Mouse (Mus musculus) fibroblast of lung, adult 2 months (primary cell): ENCODE results near the gene Celf5.

ENCODE experiments used
- DNase-seq: peaks from one replicate; pipeline ENCODE4 v3.0.0-alpha.2; 2011; ENCODE audit warnings: low read depth

The Celf5 gene

DNA sequence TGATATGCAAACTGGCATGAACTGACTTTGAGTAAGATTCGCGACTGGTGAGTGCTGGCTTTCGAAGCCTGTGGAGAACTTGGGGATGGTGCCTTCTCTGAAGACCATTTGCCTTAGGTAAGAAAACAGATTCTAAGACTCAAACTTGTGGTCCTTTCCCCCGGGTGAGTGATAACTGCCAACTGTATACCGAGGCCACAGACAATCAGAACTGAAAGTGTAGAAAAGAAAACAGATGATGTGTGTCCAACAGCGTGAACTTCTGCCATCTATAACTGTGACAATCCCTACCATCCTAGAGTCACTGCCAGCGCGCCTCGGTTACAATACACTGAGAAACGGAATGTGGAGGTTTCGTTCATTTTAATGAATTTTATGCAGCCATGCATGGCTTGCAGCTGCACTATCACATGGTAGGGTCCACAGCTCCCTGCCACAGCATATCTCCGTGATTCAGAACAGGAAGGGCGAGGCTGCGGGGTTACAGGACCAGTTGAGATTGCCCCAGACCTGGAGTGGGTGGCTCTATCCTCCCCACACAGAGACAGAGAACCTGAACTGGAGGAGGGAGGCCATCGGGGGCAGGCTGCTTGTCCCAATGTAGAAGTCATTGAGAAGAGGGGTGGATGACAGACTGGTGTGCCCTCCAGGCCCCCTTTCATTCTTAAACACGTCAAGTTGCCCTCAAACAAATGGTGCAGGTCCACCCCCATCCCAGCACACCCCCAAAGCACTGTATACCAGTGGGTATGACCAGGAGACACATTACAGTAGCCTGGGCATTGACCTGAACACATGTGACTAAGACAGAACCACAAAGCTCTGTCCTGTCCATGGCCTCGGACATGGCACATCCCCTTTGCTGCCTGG is 15.1 kb upstream of the Celf5 start:
- DNase-seq, result no peak

DNA sequence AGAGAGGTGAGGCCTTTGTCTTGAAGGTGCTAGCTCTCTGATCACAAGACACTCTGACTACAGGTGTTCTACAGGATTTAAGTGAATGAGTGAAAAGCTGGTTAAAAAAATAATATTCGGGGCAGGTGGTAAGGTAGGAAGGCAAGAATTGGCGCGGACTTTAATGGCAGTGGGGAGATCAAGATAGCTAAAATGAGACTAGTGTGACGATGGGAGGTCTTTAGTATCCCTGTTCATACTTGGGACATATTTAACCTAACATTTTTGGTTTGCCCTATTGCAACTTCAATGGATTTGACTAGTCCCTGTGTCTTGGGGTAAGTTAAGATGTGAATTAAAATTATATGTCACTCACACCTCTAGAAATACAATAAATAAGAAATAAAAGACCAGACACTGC is 14.5 kb upstream of the Celf5 start:
- no peak for DNase-seq

DNA sequence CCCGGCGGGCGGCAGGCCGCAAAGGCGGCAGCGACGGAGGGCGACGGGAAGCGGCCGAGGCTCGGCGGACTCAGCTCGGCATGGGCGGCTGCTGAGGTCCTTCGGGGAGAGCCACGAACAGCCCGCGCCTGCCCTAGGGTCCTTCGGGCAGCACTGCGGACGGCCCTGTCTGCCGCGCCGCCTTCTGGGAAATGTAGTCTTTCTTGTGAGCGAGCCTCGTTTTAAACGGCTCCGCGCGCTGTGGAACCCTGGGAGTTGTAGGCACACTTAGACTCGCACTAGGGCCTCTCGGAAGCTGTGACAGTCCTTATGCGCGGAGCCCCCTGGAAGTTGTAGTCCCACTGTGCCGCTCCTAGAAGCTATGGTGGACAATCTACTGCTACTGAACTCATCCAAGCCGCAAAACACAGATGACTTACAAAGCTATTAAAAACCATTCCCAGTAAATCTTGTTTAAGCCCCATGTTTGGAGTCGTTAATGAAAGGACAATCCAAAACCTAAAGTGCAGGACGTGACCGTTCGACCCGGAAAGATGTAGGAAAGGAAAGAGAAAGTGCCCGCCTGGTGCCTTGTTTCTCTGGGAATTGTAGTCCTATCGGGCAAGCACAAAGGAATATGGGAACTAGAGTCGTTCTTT is 13.9 kb upstream of the Celf5 start, which contains the start of gene Ncln:
Ncln (minus strand) TSS at position 129 of the 638 bp plus-strand sequence.
- peak; percentile 96 for DNase-seq

DNA sequence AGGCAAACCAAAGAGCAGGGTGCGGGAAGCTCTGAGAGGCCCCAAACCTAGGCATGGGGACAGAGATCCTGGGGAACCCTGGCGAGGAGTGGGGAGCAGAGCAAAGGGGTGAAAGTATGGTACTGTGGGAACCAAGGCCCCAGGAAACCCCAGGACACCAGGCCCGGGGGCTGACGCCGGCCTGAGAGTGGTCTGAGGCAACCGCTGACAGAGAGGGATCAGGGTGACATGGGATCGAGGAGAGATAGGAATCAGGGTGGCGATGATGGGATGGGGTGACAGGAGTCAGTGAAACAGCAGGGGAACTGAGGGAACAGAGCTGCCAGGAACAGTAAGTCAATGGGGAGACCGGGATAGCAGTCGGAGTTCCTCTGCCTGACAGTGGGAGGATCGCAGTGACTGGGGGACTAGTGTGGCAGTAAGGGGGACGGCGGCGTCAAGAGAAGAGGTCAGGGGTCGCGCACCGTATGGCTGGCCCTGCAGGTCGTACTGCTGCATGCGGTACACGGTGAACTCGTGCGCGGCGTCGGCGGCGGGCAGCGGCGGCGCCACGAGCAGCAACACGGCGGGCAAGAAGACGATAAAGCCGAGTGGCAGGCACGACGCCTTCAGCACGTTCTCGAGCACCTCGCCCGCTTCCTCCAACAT is 13.2 kb upstream of the Celf5 start:
- peak; percentile 13 for DNase-seq

DNA sequence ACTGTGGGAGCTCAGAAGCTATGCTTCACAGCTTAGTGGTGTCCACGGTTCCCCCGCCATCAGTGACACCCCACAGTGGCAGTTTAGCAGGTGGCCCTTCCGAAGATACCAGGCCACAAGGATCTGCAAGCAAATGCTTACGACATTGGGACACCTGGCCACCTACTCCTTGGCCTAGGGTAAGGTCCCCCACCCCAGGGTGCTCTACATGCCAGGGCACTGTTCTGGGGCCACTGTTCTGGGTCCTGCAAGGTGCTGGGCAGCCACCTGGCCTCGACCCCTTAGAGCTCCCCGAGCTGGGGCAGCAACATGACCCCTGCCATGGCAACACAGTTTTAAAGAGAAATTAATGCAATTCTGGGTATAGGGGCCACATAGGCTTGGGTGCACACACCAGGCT is 12.6 kb upstream of the Celf5 start:
- DNase-seq, result no peak

DNA sequence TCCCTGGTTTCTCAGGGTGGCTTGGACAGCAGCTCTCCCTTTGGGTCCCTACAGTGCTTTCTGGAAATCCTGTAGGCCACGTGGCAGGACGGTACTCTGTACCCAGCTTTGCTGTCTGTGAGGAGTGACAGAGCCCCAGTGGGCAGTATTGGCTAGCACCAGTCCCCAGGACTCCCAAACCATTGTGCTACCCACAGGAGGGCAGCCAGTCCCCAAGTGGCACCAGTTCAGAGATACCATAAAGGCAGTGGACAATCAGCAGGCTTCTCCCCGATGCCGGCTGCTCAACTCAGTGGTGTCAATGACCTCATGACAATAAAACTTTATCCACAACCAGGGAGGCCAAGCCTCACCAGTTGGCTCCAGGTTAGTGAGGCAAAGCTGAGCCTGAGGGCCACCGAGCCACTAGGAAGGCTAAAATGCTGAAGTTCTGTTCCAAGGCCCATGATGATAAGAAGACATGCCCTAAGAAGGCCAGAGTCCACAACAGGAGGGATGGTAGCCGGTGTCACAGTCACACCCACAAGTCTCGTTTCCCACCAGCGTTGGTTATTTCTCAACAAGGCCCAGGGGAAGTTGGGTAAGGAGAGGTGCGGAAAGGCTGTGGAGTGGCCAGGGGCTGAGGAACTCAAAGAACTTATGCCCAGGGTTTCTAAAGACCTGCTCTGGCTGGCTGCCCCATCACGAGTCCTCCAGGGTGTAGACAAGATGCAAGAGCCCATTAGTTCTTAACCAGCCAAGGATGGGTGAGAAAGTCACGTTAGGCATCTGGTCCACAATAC is 11.9 kb upstream of the Celf5 start:
- DNase-seq, result no peak

DNA sequence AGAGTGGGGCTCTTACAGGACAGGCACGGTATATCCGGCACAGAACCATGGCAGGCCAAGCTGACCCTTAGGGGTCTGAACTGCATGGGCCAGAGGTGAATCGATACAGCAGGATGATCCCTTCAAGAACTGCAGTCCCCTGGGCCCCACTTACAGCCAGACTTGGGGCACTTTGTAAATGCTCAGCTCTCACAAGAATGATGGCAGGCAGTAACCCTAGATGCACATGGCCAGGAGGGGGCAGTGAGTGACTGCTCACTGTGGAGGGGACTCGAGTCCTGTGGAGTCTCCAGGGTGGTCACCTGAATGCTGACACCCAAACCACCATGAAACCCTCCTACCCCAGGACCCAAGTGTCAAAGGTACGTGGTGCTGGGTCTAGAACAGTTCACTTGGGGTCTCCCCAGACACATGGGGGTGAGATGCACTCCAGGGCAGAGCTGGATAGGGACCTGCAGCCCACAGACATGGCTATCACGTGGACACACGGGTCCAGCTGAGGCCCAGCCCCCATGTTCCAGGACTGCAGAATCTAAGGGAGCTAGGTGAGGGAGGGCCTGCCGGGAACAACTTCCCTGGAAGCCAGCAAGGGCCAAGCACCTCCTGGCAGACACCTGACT is 11.2 kb upstream of the Celf5 start:
- no peak for DNase-seq

DNA sequence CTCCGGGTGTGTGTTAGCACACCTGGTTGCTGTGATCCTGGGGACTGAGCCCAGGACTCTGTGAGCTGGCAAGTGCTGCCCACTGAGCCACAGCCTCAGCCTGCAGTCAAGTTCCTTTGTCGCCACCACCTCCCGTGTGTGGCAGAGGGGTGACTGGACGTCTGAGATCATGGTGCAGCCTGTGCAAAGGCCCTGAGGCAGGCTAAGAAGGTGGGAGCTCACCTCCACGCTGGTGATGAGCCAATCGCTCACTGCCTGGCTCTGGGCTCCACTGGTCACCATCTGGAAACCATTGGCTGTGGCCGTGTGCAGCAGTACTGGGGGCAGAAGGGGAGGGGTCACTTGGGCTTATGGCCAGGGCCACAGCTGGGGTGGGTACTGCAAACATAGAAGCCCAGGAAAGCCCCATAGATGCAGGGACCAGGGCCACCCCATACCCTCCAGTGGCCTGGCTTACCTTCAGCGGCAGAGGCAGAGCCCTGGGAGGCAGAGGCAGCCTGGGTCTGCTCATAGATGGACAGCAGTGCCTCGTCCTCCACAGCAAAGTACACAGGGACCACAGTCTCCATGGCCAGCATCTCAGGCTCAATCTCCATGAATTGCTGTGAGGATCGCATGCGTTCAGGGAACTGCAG is 10.2 kb upstream of the Celf5 start:
- DNase-seq, result no peak

DNA sequence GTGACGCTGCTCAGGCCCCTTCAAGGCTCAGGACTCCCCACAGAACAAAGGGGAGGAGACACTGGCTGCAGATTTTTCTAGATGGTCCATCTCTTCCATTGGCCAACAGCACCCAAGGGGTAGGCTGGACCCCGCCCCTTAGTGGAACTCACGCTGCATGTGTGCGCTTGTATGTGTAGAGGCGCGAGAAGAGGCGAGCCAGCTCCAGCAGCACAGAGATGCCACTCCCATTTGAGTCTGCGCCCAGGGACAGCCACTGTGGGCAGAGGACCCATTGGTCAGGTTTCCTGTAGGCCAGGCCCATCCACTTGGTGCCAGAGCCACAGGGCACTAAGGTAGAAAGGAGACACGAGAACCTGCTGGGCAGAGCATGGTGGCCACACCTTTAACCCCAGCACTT is 8.5 kb upstream of the Celf5 start:
- no peak for DNase-seq

DNA sequence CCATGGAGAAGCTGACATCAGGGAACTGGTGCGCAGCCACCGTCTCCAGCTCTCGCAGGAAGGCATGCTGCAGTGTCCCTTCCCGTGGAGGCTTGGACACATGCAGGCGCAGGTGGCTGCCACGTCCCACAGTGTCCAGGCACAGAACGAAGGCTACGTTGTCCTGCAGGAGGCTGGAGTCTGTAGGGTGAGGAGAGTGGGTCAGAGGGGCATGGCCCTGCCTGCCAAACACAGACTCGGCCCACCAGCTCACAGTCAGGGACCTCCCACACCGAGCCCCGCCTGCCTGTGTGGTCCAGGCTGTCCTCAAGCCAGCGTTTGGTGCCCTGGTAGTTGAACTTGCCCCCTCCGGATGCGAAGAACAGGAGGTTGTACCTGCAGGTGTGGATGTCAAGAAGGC is 7.4 kb upstream of the Celf5 start:
- DNase-seq, result no peak

DNA sequence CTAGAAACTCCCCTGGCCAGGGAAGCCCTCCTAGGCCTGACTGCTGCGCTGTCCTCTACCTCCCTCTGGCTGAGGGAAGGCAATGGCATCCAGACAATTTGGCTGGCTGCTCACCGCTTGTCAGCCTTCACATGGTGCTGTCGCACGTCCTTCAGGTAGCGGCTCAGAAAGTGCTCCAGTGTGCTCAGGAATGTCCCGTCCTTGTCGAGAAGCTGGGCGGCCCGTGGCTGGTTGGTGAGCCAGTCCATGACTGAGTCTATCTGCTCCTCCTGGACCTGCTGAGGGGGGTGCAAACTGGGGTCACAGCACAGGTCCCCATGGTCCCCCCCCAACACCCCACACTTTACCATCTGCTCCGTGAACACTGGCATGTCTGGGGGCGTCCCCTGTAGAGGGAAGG is 5.6 kb upstream of the Celf5 start:
- no peak for DNase-seq

DNA sequence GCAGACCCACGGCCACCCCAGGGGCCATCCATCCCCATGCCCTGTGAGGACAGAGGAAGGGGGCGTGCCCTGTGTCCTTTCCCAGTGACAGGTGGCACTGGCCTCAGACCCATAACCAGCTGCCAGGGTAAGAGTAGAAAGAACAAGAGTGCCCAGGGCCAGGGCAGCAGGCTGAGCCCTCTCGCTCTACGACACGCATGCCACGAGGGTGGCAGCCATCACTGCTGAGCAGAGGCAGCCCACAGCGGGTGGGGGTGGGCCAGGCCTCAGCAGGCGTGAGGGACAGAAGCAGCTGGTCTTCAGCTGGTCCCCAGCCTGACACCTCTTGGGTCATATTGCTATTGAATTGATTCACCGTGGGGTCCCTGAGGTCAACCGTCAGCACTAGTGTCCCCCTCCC is 4.0 kb upstream of the Celf5 start:
- no peak for DNase-seq

DNA sequence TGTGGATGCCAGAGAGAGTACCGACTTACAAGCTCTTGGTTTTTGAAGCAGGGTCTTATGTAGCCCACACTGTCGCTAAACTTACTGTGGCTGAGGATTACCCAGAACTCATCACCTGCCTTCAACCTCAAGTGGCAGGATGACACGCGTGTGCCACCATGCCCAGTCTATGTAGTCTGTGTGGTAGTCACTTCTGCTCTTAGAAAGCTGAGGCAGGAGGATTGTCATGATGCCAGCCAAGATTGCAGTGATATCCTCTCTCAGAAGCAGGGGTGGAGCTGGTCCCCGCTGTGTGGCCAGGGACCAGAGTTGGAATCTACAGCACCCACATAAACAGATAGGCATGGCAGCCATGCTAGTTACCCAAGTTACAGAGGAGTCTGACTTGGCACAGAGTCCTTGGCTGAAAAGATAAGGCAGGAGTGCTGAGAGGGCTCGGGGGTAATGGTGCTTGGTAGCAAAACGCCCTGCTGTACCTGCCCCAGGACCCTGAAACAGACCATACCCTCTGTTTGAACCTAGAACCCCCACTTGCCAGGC is 3.0 kb upstream of the Celf5 start:
- no peak for DNase-seq

DNA sequence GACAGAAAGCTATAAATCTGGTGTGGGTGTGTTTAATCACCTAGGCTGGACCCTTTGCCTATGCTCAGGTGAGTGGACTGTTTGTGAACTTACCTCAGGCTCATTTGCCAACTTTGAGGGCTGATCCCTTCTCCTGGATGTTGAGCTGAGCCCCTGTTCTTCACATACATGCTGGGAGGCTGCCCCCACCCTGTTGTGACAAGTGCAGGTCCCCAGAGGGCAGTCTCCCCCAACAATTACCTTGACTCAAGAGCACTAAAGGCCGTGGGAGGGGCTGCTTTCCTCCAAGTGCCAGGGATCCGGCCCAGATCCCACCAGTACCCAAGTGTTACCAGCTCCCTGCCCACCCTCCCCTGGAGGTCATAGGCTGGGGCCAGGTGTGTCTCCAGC is 2.5 kb upstream of the Celf5 start:
- DNase-seq, result no peak

DNA sequence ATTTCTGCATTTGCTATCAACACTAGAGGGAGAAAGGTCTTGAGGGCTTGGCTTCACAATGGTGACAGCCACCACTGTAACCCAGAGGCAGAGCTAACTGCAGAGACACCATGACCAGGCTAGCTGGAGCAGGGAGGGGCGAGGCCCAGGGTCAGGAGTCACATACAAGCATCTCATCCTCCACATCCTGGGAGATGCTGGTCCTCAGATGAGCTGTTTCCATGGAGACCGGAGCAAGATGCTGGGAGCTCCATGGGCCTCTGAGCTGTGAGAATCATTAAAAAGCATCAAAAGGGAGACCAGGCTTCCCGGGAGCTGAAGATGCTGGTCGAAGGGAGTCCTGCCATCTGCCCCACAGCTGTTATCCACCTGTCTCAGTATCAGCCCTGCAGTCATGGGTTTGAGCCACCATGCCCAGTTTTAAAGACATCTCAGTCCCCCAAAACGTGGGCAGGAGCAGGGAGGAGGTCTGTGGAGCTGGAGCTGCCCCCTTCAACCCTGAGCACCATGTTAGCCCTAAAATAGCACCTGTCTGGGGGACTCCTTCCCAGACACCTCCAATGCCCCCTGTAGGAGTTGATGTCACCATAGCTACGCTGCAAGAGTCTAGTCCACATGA is 2.0 kb upstream of the Celf5 start:
- no peak for DNase-seq

DNA sequence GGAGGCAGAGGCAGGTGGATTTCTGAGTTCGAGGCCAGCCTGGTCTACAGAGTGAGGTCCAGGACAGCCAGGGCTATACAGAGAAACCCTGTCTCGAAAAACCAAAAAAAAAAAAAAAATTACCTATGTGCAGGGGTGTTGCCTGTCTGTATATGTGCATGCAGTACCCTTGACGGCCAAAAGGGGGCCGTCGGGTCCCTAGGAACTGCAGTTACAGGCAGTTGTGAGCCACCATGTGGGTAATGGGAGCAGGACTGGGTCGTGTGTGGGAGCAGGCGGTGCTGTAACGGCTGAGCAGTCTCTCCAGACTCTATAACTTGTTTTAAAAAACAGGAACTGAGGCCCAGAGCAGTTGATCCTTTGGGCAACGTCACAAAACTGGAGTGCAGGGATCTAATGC is 1.5 kb upstream of the Celf5 start:
- no peak for DNase-seq

DNA sequence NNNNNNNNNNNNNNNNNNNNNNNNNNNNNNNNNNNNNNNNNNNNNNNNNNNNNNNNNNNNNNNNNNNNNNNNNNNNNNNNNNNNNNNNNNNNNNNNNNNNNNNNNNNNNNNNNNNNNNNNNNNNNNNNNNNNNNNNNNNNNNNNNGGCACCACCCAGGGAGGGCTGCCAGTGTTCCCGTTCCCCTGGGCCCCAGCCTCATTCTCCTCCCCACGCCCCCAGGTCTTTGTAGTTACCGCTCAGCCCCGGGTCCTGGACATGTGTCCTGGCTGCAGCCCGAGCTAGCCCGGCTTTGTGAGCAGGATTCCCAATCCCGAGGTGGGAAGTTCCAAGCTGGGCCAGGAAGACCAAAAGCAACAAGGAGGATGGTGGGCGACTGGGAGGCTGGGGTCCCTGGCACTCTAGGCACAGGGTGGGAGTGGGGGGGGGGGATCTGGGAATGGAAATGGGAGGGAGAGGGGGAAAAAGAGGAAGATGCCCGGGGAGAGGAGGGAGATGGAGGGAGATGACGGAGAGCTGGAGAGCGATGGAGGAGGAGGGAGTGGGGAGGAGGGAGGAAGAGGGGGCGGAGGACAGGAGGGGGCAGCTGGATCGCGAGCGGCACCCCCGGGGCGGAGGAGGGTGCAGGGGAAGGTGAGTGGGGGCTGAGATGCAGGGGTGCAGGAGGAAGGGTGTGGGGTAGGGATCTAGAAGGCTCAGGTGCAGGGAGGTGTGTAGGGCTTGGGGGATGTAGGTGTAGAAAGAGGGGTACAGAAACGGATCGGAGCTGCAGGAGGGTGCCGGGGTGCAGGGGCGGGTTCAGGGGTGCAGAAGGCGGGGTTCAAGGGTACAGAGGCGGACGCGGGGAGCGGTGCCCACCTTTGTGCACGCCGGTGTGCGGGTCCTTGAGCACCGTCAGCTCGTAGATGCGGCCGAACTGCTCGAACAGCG is 640 bp downstream of the Celf5 start:
- no peak for DNase-seq

DNA sequence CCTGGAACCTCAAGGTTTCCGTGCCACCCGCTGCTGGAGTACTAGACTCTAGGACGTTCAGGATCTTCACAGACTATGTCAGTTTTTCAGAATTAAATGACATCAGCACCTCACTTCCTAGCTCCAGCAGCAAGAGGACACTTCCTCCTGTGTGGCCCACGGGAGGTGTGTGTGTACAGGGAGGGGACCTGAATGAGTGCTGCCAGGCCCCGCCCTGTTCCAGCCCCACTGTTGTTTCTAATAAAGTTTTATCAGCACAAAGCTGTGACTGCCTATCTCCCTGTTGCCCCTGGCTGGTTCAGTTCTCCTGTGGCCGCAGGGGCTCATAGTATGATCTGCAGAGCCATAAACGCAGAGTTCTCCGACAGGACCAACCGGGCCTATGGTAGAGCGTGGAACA is 8.0 kb downstream of the Celf5 start:
- DNase-seq, result no peak

DNA sequence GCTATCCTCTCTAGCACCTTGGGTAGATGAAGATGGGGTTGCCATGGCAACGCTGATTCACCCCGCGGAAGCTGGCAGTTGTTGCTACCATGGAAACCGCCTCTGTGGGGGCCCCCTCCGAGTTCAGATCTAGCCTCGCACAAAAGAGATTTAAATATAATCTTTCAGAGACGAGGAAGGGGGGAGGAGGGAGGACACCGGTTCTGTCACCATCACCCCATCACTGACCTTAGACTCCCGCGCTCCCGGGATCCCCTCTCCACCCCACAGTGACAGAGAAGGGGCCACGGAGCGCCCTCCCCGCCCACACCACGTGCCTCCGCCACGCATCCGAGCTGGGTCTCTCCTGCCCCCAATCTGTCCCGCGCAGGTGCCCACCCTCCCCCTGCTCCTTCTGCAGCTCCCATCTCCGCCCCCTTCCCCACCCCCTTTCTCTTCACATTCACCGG is 9.5 kb downstream of the Celf5 start:
- DNase-seq, result no peak
